Mouse (Mus musculus) right cerebral cortex, postnatal 4 days (tissue): ENCODE results near the gene Btbd35f10.
"Not testable (repeated sequence)": the region's sequence is repeated elsewhere in the genome, so short reads cannot be mapped to it uniquely, and the experiment has no call there.

Experiments used
- DNase-seq: peaks from one replicate; pipeline ENCODE4 v3.0.0-alpha.2; 2022

The Btbd35f10 gene

GRCm38 (mm10) chrX:3752785-3753184 lies at the start of gene Btbd35f10:
Btbd35f10 (minus strand) TSS chrX:3752885.
- not testable (repeated sequence) for DNase-seq
